Mouse (Mus musculus) ES-E14 (cell line): ENCODE results near the gene Gm21746. TPM values are rescaled to one million over a fixed set of nuclear protein-coding genes. Genes with fewer than 3 reads are reported as not detected.
"Not testable (repeated sequence)": the region's sequence is repeated elsewhere in the genome, so short reads cannot be mapped to it uniquely, and the experiment has no call there.

Experiments
- DNase-seq: peaks from one replicate; pipeline ENCODE4 v3.0.0-alpha.2; 2013; ENCODE audit warnings: low read depth, low spot score
- H3K27ac ChIP-seq: 2 replicates; pipeline ENCODE4 v1.5.1; 2012; ENCODE audit warnings: low read depth, mild to moderate bottlenecking, low read length, moderate library complexity, mixed read lengths; ENCODE audit not compliant: poor library complexity, insufficient read depth, severe bottlenecking
- H3K36me3 ChIP-seq: 2 replicates; pipeline ENCODE4 v1.6.1; 2012; ENCODE audit warnings: mild to moderate bottlenecking, low read length, moderate library complexity, mixed read lengths; ENCODE audit not compliant: control insufficient read depth, poor library complexity, insufficient read depth, severe bottlenecking
- H3K4me1 ChIP-seq, 2 experiments: fragments of 150-350 bp in 1 of 2; sonication (generic) in 1 of 2; 2 replicates each; pipeline ENCODE4 v1.6.1; 2012; ENCODE audit warnings: low read length in 2 of 2, mild to moderate bottlenecking in 1 of 2, mixed read lengths in 1 of 2; ENCODE audit not compliant: control insufficient read depth in 2 of 2, insufficient read depth in 2 of 2, poor library complexity in 1 of 2
- H3K4me3 ChIP-seq, 2 experiments: fragments of 150-350 bp in 1 of 2; sonication (generic) in 1 of 2; 2 replicates each; pipeline ENCODE4 v1.5.1; 2012; ENCODE audit warnings: low read length in 2 of 2, low read depth in 1 of 2, mild to moderate bottlenecking in 1 of 2, mixed read lengths in 1 of 2; ENCODE audit not compliant: insufficient read depth in 1 of 2, poor library complexity in 1 of 2, severe bottlenecking in 1 of 2
- H3K9ac ChIP-seq: 2 replicates; pipeline ENCODE4 v1.6.1; 2012; ENCODE audit warnings: low read depth, mild to moderate bottlenecking, low read length, mixed read lengths; ENCODE audit not compliant: poor library complexity, insufficient read depth, severe bottlenecking
- H3K9me3 ChIP-seq: fragments of 150-350 bp; sonication (generic); 2 replicates; pipeline ENCODE4 v1.6.1; 2012; ENCODE audit warnings: low read depth, mild to moderate bottlenecking, low read length; ENCODE audit not compliant: control insufficient read depth, insufficient read depth
- in situ Hi-C, 2 experiments: fragments of 600-800 bp; cut with MboI; formaldehyde crosslinking; loops; one replicate each; pipeline ENCODE4 v1.15.1; 2025; ENCODE audit warnings: low sequenced_read_pairs in 2 of 2, inconsistent platforms in 1 of 2; ENCODE audit not compliant: unreplicated experiment in 2 of 2
- total RNA-seq: library from RNA; depleted of rRNA; stranded (reverse); fragments of 300-350 nt; gene quantifications from 2 replicates; pipeline ENCODE4 v1.2.3, GENCODE M21; 2012; rRNA removed

Gene Gm21746
- not detected in 2 replicates for total RNA-seq

DNA sequence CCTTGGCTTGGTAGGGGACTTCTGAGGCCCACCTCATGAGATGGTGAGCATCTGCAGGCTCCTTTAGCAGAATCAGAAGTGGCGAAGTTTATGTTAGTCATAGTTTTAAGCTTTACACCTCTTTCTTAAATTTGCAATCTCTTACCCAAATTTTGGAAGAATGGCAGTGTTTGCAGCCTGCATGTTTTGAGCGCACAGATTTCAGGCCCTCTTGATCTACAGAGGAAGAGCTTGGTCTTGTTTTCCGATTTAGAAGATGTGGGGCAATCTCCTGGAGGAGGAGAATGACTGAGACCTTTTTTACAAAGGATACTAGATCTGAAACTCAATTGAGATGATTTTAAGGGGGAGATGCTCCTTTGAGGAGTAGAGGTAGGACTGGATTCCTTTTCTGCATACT lies at the start of gene Gm21746:
Gene Gm21746 (minus strand): TSS at position 101 of the 400 bp plus-strand sequence.
- in situ Hi-C loops, DNase-seq, H3K9me3 ChIP-seq, H3K9ac ChIP-seq, H3K4me1 ChIP-seq, H3K27ac ChIP-seq, H3K4me3 ChIP-seq, H3K36me3 ChIP-seq: not testable (repeated sequence)

DNA sequence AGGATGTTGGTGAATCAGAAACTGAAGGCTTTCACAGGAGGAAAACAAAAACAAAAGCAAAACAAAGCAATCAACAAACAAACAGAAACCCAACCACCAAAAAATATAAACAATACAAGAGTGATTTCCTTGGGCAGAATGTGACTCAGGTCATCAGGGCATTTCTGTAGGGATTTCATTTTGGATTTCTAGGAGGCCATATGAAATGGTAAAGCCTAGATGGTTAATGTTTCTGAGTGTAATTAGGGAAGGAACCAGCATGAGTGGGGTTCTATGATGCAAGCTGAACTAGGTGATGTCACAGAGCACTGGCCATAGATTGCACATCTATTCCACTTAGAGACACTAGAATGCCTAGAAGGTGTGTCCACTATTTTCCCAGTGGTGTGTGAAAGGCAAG lies 29.0 kb upstream of the Gm21746 start, which contains the start of gene Gm20873:
Gene Gm20873 (plus strand): TSS at position 301 of the 400 bp plus-strand sequence.
- in situ Hi-C loops: not testable (repeated sequence)

More for the DNA sequence above, 29.0 kb upstream of the Gm21746 start, which contains the start of gene Gm20873:
- H3K9me3 ChIP-seq, H3K4me3 ChIP-seq, H3K36me3 ChIP-seq, H3K9ac ChIP-seq, H3K4me1 ChIP-seq, DNase-seq, H3K27ac ChIP-seq: not testable (repeated sequence)

Other genes with a start within 250 kb of the Gm21746 start
- gene Gm20873, start 29.1 kb upstream of the Gm21746 start, total RNA-seq: not detected in 2 replicates